Mouse (Mus musculus): Measurements from ENCODE around the gene Slc25a48. TPM values are rescaled to one million over a fixed set of nuclear protein-coding genes. Genes with fewer than 3 reads are reported as not detected.

Slc25a48 gene
- polyA plus RNA-seq, 1 experiment from 2014 or later = not detected

- no peaks in the 10 kb centered on the region for H3K36me3 ChIP-seq (ENCODE audit: control insufficient read depth, insufficient read depth, low read length)
- no peak for ATAC-seq (replicated peaks; ENCODE audit: low FRiP score)
- no peaks in the 10 kb centered on the region for H3K9me3 ChIP-seq (ENCODE audit: control insufficient read depth, low read length)
- no peak overlapping the region for H3K4me3 ChIP-seq (ENCODE audit: low read depth, low read length)
- DNase-seq (ENCODE audit: low spot score) = peak; percentile 37
- H3K4me2 ChIP-seq (ENCODE audit: low read depth, low read length, severe bottlenecking) = no peak overlapping the region
- WGBS = 85% methylated on average over 7 of the region's 7 CpGs
- 0 out of 2 replicates have a peak, but pooled peaks cover 3% of the 10 kb centered on the region for H3K4me1 ChIP-seq (replicated peaks; ENCODE audit: control insufficient read depth, insufficient read depth, low read length)
- H3K27me3 ChIP-seq (ENCODE audit: control insufficient read depth, insufficient read depth, low read length) = peaks cover 18% of the 10 kb centered on the region
- H3K9ac ChIP-seq (ENCODE audit: low read length) = no peak overlapping the region
- H3K27ac ChIP-seq (ENCODE audit: low read depth, low read length) = no peak overlapping the region
Measured at GRCm38 (mm10) chr13:56443411-56443810, 5.3 kb downstream of the Slc25a48 start.

GRCm38 (mm10) chr13:56444112-56444511 is 6.0 kb downstream of the Slc25a48 start:
- no peak overlapping the region for H3K9ac ChIP-seq (ENCODE audit: low read length)
- H3K9me3 ChIP-seq (ENCODE audit: control insufficient read depth, low read length) = no peaks in the 10 kb centered on the region
- WGBS = 87% methylated on average over 3 of the region's 3 CpGs
- no peak overlapping the region for H3K4me2 ChIP-seq (ENCODE audit: low read depth, low read length, severe bottlenecking)
- no peaks in the 10 kb centered on the region for H3K36me3 ChIP-seq (ENCODE audit: control insufficient read depth, insufficient read depth, low read length)
- no peak overlapping the region for H3K27ac ChIP-seq (ENCODE audit: low read depth, low read length)
- DNase-seq (ENCODE audit: low spot score) = peak; percentile 2
- no peak for ATAC-seq (replicated peaks; ENCODE audit: low FRiP score)
- H3K27me3 ChIP-seq (ENCODE audit: control insufficient read depth, insufficient read depth, low read length) = peaks cover 11% of the 10 kb centered on the region
- H3K4me3 ChIP-seq (ENCODE audit: low read depth, low read length) = no peak overlapping the region
- H3K4me1 ChIP-seq (replicated peaks; ENCODE audit: control insufficient read depth, insufficient read depth, low read length) = no peaks in the 10 kb centered on the region

GRCm38 (mm10) chr13:56444996-56445395 is 6.8 kb downstream of the Slc25a48 start:
- ATAC-seq (replicated peaks; ENCODE audit: low FRiP score) (no peak), DNase-seq (ENCODE audit: low spot score) (no peak)
- WGBS = 90% methylated on average over 6 of the region's 6 CpGs
- Histone ChIP-seq H3K9me3 (ENCODE audit: control insufficient read depth, low read length) (no peaks in the 10 kb centered on the region), H3K4me3 (ENCODE audit: low read depth, low read length) (no peak overlapping the region), H3K36me3 (ENCODE audit: control insufficient read depth, insufficient read depth, low read length) (no peaks in the 10 kb centered on the region), H3K9ac (ENCODE audit: low read length) (no peak overlapping the region), H3K27ac (ENCODE audit: low read depth, low read length) (no peak overlapping the region), H3K4me2 (ENCODE audit: low read depth, low read length, severe bottlenecking) (no peak overlapping the region), H3K4me1 (replicated peaks; ENCODE audit: control insufficient read depth, insufficient read depth, low read length) (no peaks in the 10 kb centered on the region), H3K27me3 (ENCODE audit: control insufficient read depth, insufficient read depth, low read length) (peaks cover 2% of the 10 kb centered on the region)

GRCm38 (mm10) chr13:56449239-56450030 is 11.3 kb downstream of the Slc25a48 start:
- Histone ChIP-seq H3K4me2 (ENCODE audit: low read depth, low read length, severe bottlenecking) (no peak overlapping the region), H3K9ac (ENCODE audit: low read length) (no peak overlapping the region), H3K27me3 (ENCODE audit: control insufficient read depth, insufficient read depth, low read length) (no peaks in the 10 kb centered on the region), H3K9me3 (ENCODE audit: control insufficient read depth, low read length) (no peaks in the 10 kb centered on the region), H3K27ac (ENCODE audit: low read depth, low read length) (no peak overlapping the region), H3K36me3 (ENCODE audit: control insufficient read depth, insufficient read depth, low read length) (no peaks in the 10 kb centered on the region), H3K4me3 (ENCODE audit: low read depth, low read length) (no peak overlapping the region), H3K4me1 (replicated peaks; ENCODE audit: control insufficient read depth, insufficient read depth, low read length) (no peaks in the 10 kb centered on the region)
- WGBS = 84% methylated on average over 10 of the region's 10 CpGs
- DNase-seq (ENCODE audit: low spot score) (peak; percentile 41), ATAC-seq (replicated peaks; ENCODE audit: low FRiP score) (no peak)

GRCm38 (mm10) chr13:56450035-56450434 is 11.9 kb downstream of the Slc25a48 start:
- H3K4me2 ChIP-seq (ENCODE audit: low read depth, low read length, severe bottlenecking) = no peak overlapping the region
- H3K36me3 ChIP-seq (ENCODE audit: control insufficient read depth, insufficient read depth, low read length) = no peaks in the 10 kb centered on the region
- H3K4me1 ChIP-seq (replicated peaks; ENCODE audit: control insufficient read depth, insufficient read depth, low read length) = no peaks in the 10 kb centered on the region
- H3K4me3 ChIP-seq (ENCODE audit: low read depth, low read length) = no peak overlapping the region
- no peak overlapping the region for H3K27ac ChIP-seq (ENCODE audit: low read depth, low read length)
- no peaks in the 10 kb centered on the region for H3K9me3 ChIP-seq (ENCODE audit: control insufficient read depth, low read length)
- no peak overlapping the region for H3K9ac ChIP-seq (ENCODE audit: low read length)
- 93% methylated on average over 8 of the region's 8 CpGs for WGBS
- no peak for ATAC-seq (replicated peaks; ENCODE audit: low FRiP score)
- H3K27me3 ChIP-seq (ENCODE audit: control insufficient read depth, insufficient read depth, low read length) = no peaks in the 10 kb centered on the region
- peak; percentile 37 for DNase-seq (ENCODE audit: low spot score)

GRCm38 (mm10) chr13:56458001-56458400 is 19.8 kb downstream of the Slc25a48 start:
- Histone ChIP-seq H3K4me1 (replicated peaks; ENCODE audit: control insufficient read depth, insufficient read depth, low read length) (no peaks in the 10 kb centered on the region), H3K36me3 (ENCODE audit: control insufficient read depth, insufficient read depth, low read length) (no peaks in the 10 kb centered on the region), H3K9me3 (ENCODE audit: control insufficient read depth, low read length) (no peaks in the 10 kb centered on the region), H3K27me3 (ENCODE audit: control insufficient read depth, insufficient read depth, low read length) (no peaks in the 10 kb centered on the region), H3K4me3 (ENCODE audit: low read depth, low read length) (no peak overlapping the region), H3K27ac (ENCODE audit: low read depth, low read length) (no peak overlapping the region), H3K9ac (ENCODE audit: low read length) (no peak overlapping the region), H3K4me2 (ENCODE audit: low read depth, low read length, severe bottlenecking) (no peak overlapping the region)
- 54% methylated on average over 9 of the region's 9 CpGs for WGBS
- no peak for DNase-seq (ENCODE audit: low spot score)
- no peak for ATAC-seq (replicated peaks; ENCODE audit: low FRiP score)

GRCm38 (mm10) chr13:56461460-56461859 is 23.3 kb downstream of the Slc25a48 start:
- no peak overlapping the region for H3K4me3 ChIP-seq (ENCODE audit: low read depth, low read length)
- H3K27ac ChIP-seq (ENCODE audit: low read depth, low read length) = no peak overlapping the region
- no peak overlapping the region for H3K4me2 ChIP-seq (ENCODE audit: low read depth, low read length, severe bottlenecking)
- no peaks in the 10 kb centered on the region for H3K27me3 ChIP-seq (ENCODE audit: control insufficient read depth, insufficient read depth, low read length)
- H3K4me1 ChIP-seq (replicated peaks; ENCODE audit: control insufficient read depth, insufficient read depth, low read length) = no peaks in the 10 kb centered on the region
- DNase-seq (ENCODE audit: low spot score) (no peak), ATAC-seq (replicated peaks; ENCODE audit: low FRiP score) (no peak)
- no peak overlapping the region for H3K9ac ChIP-seq (ENCODE audit: low read length)
- no peaks in the 10 kb centered on the region for H3K9me3 ChIP-seq (ENCODE audit: control insufficient read depth, low read length)
- H3K36me3 ChIP-seq (ENCODE audit: control insufficient read depth, insufficient read depth, low read length) = no peaks in the 10 kb centered on the region
- WGBS = 87% methylated on average over 4 of the region's 4 CpGs

- no peak overlapping the region for H3K4me3 ChIP-seq (ENCODE audit: low read depth, low read length)
- no peaks in the 10 kb centered on the region for H3K36me3 ChIP-seq (ENCODE audit: control insufficient read depth, insufficient read depth, low read length)
- no peaks in the 10 kb centered on the region for H3K4me1 ChIP-seq (replicated peaks; ENCODE audit: control insufficient read depth, insufficient read depth, low read length)
- no peak overlapping the region for H3K4me2 ChIP-seq (ENCODE audit: low read depth, low read length, severe bottlenecking)
- ATAC-seq (replicated peaks; ENCODE audit: low FRiP score) = no peak
- WGBS = 93% methylated on average over 4 of the region's 4 CpGs
- no peak overlapping the region for H3K9ac ChIP-seq (ENCODE audit: low read length)
- H3K27ac ChIP-seq (ENCODE audit: low read depth, low read length) = no peak overlapping the region
- DNase-seq (ENCODE audit: low spot score) = peak; percentile 27
- no peaks in the 10 kb centered on the region for H3K9me3 ChIP-seq (ENCODE audit: control insufficient read depth, low read length)
- H3K27me3 ChIP-seq (ENCODE audit: control insufficient read depth, insufficient read depth, low read length) = no peaks in the 10 kb centered on the region
Measured at GRCm38 (mm10) chr13:56462791-56463190, 24.6 kb downstream of the Slc25a48 start.

- Histone ChIP-seq H3K4me2 (ENCODE audit: low read depth, low read length, severe bottlenecking) (no peak overlapping the region), H3K9ac (ENCODE audit: low read length) (no peak overlapping the region), H3K36me3 (ENCODE audit: control insufficient read depth, insufficient read depth, low read length) (no peaks in the 10 kb centered on the region), H3K9me3 (ENCODE audit: control insufficient read depth, low read length) (no peaks in the 10 kb centered on the region), H3K27me3 (ENCODE audit: control insufficient read depth, insufficient read depth, low read length) (no peaks in the 10 kb centered on the region), H3K4me3 (ENCODE audit: low read depth, low read length) (no peak overlapping the region), H3K27ac (ENCODE audit: low read depth, low read length) (no peak overlapping the region), H3K4me1 (replicated peaks; ENCODE audit: control insufficient read depth, insufficient read depth, low read length) (no peaks in the 10 kb centered on the region)
- peak; percentile 25 for DNase-seq (ENCODE audit: low spot score)
- WGBS = 89% methylated on average over 7 of the region's 7 CpGs
- ATAC-seq (replicated peaks; ENCODE audit: low FRiP score) = no peak
Measured at GRCm38 (mm10) chr13:56463261-56463660, 25.1 kb downstream of the Slc25a48 start.
